29 mouse cellular contexts compared by ENCODE assay signal in the genomic region with DNA sequence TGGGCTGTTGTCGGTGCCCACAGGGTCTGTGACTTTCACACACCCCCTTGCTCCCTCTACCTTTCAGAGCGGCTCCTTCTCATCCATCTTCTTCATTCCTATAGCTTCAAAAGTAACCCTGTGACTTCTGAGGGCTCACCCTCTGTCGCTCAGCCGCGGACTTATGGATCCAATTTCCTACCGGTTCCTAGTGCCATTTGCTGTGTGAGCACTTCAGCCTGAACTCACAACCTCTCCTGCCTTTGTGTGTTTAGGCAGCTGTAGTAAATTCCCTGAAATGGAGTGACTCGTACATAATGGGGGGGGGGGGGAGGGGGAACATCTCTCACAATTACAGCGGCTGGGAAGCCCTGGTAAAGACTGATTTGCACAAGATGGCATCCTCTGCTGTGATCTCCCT.
DNase-seq lines count a peak whose midpoint lies in the region; ATAC-seq lines count a peak whose summit lies in the region.
"Had no signal": no experiment of that assay in that cellular context is flagged by ENCODE, and none has a peak within 500 bp of the region (broad histone marks: within the 10 kb centered on the region; RNA-seq: fewer than 3 reads in every experiment).

No protein-coding gene starts in this region.

- no peaks in the 10 kb centered on the region for H3K36me3 ChIP-seq in midbrain, embryonic 11.5 days (ENCODE audit: control insufficient read depth, insufficient read depth, low read length)
- H3K36me3 ChIP-seq in midbrain, embryonic 14.5 days (ENCODE audit: control insufficient read depth, insufficient read depth, low read length): no peaks in the 10 kb centered on the region
- no peaks in the 10 kb centered on the region for H3K36me3 ChIP-seq in embryonic facial prominence, embryonic 12.5 days
- H3K36me3 ChIP-seq: heart, embryonic 12.5 days; limb, embryonic 15.5 days; midbrain, embryonic 15.5 days had no signal

- no peak overlapping the region for H3K27ac ChIP-seq in midbrain, embryonic 11.5 days (ENCODE audit: low read depth, low read length)
- no peak overlapping the region for H3K27ac ChIP-seq in midbrain, embryonic 14.5 days (replicated peaks; ENCODE audit: low read depth, low read length)
- H3K27ac ChIP-seq in embryonic facial prominence, embryonic 12.5 days: 0 out of 2 replicates have a peak overlapping the region, but pooled peaks have one; percentile 3
- H3K27ac ChIP-seq: kidney, postnatal 0 days; limb, embryonic 15.5 days; liver, embryonic 14.5 days had no signal

- no peak overlapping the region for H3K9ac ChIP-seq in midbrain, embryonic 11.5 days (ENCODE audit: low read length)
- H3K9ac ChIP-seq in midbrain, embryonic 14.5 days (replicated peaks; ENCODE audit: low read length): no peak overlapping the region
- H3K9ac ChIP-seq in embryonic facial prominence, embryonic 12.5 days: no peak overlapping the region
- H3K9ac ChIP-seq: heart, embryonic 12.5 days; limb, embryonic 15.5 days; liver, embryonic 14.5 days; midbrain, embryonic 15.5 days had no signal

- peaks cover 11% of the 10 kb centered on the region for H3K4me1 ChIP-seq in midbrain, embryonic 11.5 days (ENCODE audit: control insufficient read depth, insufficient read depth, low read length)
- H3K4me1 ChIP-seq in midbrain, embryonic 14.5 days (ENCODE audit: control insufficient read depth, insufficient read depth, low read length): peaks cover 3% of the 10 kb centered on the region; the same call in 1 of the 2 replicates
- H3K4me1 ChIP-seq in embryonic facial prominence, embryonic 12.5 days: peaks cover 22% of the 10 kb centered on the region

- no peaks in the 10 kb centered on the region for H3K27me3 ChIP-seq in midbrain, embryonic 11.5 days (ENCODE audit: control insufficient read depth, insufficient read depth, low read length)
- H3K27me3 ChIP-seq in midbrain, embryonic 14.5 days (ENCODE audit: control insufficient read depth, insufficient read depth, low read length): no peaks in the 10 kb centered on the region
- H3K27me3 ChIP-seq in embryonic facial prominence, embryonic 12.5 days: no peaks in the 10 kb centered on the region
- H3K27me3 ChIP-seq: heart, embryonic 12.5 days; limb, embryonic 15.5 days; midbrain, embryonic 15.5 days had no signal

- H3K4me3 ChIP-seq in midbrain, embryonic 11.5 days (ENCODE audit: low read depth, low read length): no peak overlapping the region
- no peak overlapping the region for H3K4me3 ChIP-seq in midbrain, embryonic 14.5 days (replicated peaks; ENCODE audit: low read depth, low read length)
- no peak overlapping the region for H3K4me3 ChIP-seq in embryonic facial prominence, embryonic 12.5 days
- H3K4me3 ChIP-seq: heart, embryonic 12.5 days; limb, embryonic 15.5 days; midbrain, embryonic 15.5 days had no signal

- DNase-seq in midbrain, embryonic 11.5 days (ENCODE audit: low spot score, missing footprints): peak; percentile 85
- DNase-seq in midbrain, embryonic 14.5 days: no peak
- DNase-seq in embryo, embryonic 10.5 days (ENCODE audit: low spot score): peak; percentile 72
- peak; percentile 43 for DNase-seq in mesoderm, embryonic 11.5 days (ENCODE audit: low read depth, low spot score)
- no peak for DNase-seq in kidney, adult 18-20 months
- DNase-seq: adrenal gland, adult 8-10 months; cerebellum, adult 11 months; cerebellum, adult 9-10 months; cerebellum, postnatal 36 days; gastrocnemius, postnatal 36 days; heart, adult 18-20 months; kidney, adult 8-10 months; kidney, postnatal 4 days; lung, adult 2 months; lung, postnatal 10 days; retina, postnatal 1 day; right cerebral cortex, postnatal 14 days had no signal

- ATAC-seq in midbrain, embryonic 11.5 days (ENCODE audit: low FRiP score): no peak
- no peak for ATAC-seq in midbrain, embryonic 14.5 days (ENCODE audit: low FRiP score, low TSS enrichment)
- ATAC-seq in embryonic facial prominence, embryonic 12.5 days (ENCODE audit: insufficient number of reproducible peaks, insufficient read depth, low FRiP score, low TSS enrichment): no peak
- ATAC-seq in erythroblast, adult 5-6 weeks (replicated peaks; ENCODE audit: low FRiP score, poor library complexity, severe bottlenecking): no peak
- no peak for ATAC-seq in megakaryocyte progenitor cell, adult 5-6 weeks (replicated peaks; ENCODE audit: poor library complexity)
- ATAC-seq: activated CD4-positive, CD25-positive, alpha-beta regulatory T cell, adult 4 months; CD4-positive, CD25-positive, alpha-beta regulatory T cell, adult 4 months; forebrain, embryonic 14.5 days; hindbrain, embryonic 16.5 days; midbrain, embryonic 15.5 days had no signal

- no peak overlapping the region for H3K4me2 ChIP-seq in midbrain, embryonic 11.5 days
- H3K4me2 ChIP-seq in midbrain, embryonic 14.5 days (ENCODE audit: low read length): no peak overlapping the region
- no peak overlapping the region for H3K4me2 ChIP-seq in embryonic facial prominence, embryonic 12.5 days (replicated peaks)
- H3K4me2 ChIP-seq: heart, embryonic 12.5 days; limb, embryonic 15.5 days; midbrain, embryonic 15.5 days had no signal

- WGBS in midbrain, embryonic 11.5 days: 22% methylated on average over 8 of the region's 8 CpGs
- WGBS in midbrain, embryonic 14.5 days: 22% methylated on average over 8 of the region's 8 CpGs
- WGBS in embryonic facial prominence, embryonic 12.5 days: 12% methylated on average over 8 of the region's 8 CpGs

- no peaks in the 10 kb centered on the region for H3K9me3 ChIP-seq in midbrain, embryonic 11.5 days (ENCODE audit: control insufficient read depth, low read length)
- no peaks in the 10 kb centered on the region for H3K9me3 ChIP-seq in midbrain, embryonic 14.5 days (ENCODE audit: control insufficient read depth, low read length)
- H3K9me3 ChIP-seq in embryonic facial prominence, embryonic 12.5 days: no peaks in the 10 kb centered on the region
- H3K9me3 ChIP-seq: heart, embryonic 12.5 days; limb, embryonic 15.5 days; midbrain, embryonic 15.5 days had no signal

Comparison
In these comparisons a context has a peak if more than half of its experiments do, and no peak if none do; other contexts are left out.
1. DNase-seq: peak in midbrain, embryonic 11.5 days (single experiment), embryo, embryonic 10.5 days (single experiment) and mesoderm, embryonic 11.5 days (single experiment); none in midbrain, embryonic 14.5 days (single experiment) and kidney, adult 18-20 months (single experiment).